Mouse (Mus musculus) cerebellum, adult 2 months (tissue): ENCODE measurements around the gene Lamtor1.

Source experiments
- CTCF ChIP-seq: fragments of 200-500 bp; IDR thresholded peaks from 2 replicates; pipeline ENCODE4 v1.5.1; 2011; ENCODE audit warnings: low read depth, mild to moderate bottlenecking, control low read depth, low read length, moderate library complexity, borderline replicate concordance; ENCODE audit not compliant: insufficient read depth
- POLR2A ChIP-seq: fragments of 200-500 bp; IDR thresholded peaks from 2 replicates; pipeline ENCODE4 v1.6.1; 2011; ENCODE audit warnings: low read length, control low read depth, borderline replicate concordance; ENCODE audit not compliant: insufficient read depth

GRCm38 (mm10) chr7:101858362-101858761 lies 47.3 kb upstream of the Lamtor1 start:
- TF ChIP-seq POLR2A = no peak
- TF ChIP-seq CTCF = no peak
